Mouse (Mus musculus): ENCODE data around the gene Ccdc27. TPM values are rescaled to one million over a fixed set of nuclear protein-coding genes. Genes with fewer than 3 reads are reported as not detected.

The Ccdc27 gene
- total and polyA plus RNA-seq, 3 experiments: 0.49 TPM; not detected in 2

DNA sequence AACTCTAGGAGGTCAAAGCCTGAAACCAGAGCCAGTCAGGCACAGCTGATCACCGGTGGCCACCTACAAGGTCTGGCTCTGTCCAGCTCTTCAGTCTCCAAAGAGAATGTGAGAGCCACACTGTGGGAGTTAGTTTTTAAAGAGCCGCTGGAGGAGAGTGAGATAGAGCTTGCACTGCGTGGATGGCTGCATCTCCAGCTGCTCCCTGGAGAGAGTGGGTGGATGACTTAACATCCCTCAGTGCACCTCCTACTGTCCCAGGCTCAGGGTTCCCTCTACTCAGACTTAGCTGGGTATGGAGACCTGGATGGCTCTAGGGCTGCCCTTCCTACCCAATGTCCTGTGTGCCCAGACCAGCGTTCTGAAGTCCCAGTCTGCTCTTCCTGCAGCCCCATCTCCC is 37.7 kb upstream of the Ccdc27 start:
- H3K9ac ChIP-seq (ENCODE audit: control insufficient read depth, low read depth, low read length, poor library complexity, severe bottlenecking): no peak overlapping the region
- H3K9me3 ChIP-seq (replicated peaks; ENCODE audit: insufficient read depth, low read length): no peaks in the 10 kb centered on the region; the same call in 1 of the 2 replicates
- H3K4me1 ChIP-seq (ENCODE audit: control insufficient read depth in 1 of 2, insufficient read depth in 2 of 2, low read length in 2 of 2): no peaks in the 10 kb centered on the region
- TF ChIP-seq MYB (IDR thresholded peaks at IDR 0.05; ENCODE audit: low read depth, low read length): no peak
- no peak overlapping the region for H3K4me3 ChIP-seq (ENCODE audit: control insufficient read depth in 1 of 2, insufficient read depth in 1 of 2, low read depth in 2 of 2, low read length in 2 of 2)
- no peaks in the 10 kb centered on the region for H3K79me2 ChIP-seq (ENCODE audit: control insufficient read depth, insufficient read depth, low read length, poor library complexity)
- H3K36me3 ChIP-seq (ENCODE audit: control insufficient read depth in 1 of 2, insufficient read depth in 2 of 2, low read length in 2 of 2): no peaks in the 10 kb centered on the region
- DNase-seq (ENCODE audit: low read depth, low spot score): no peak
- no peak overlapping the region for H3K27ac ChIP-seq (ENCODE audit: control insufficient read depth, low read depth, low read length)
- H3K27me3 ChIP-seq (ENCODE audit: control insufficient read depth in 1 of 2, insufficient read depth in 2 of 2, low read length in 2 of 2): no peaks in the 10 kb centered on the region

DNA sequence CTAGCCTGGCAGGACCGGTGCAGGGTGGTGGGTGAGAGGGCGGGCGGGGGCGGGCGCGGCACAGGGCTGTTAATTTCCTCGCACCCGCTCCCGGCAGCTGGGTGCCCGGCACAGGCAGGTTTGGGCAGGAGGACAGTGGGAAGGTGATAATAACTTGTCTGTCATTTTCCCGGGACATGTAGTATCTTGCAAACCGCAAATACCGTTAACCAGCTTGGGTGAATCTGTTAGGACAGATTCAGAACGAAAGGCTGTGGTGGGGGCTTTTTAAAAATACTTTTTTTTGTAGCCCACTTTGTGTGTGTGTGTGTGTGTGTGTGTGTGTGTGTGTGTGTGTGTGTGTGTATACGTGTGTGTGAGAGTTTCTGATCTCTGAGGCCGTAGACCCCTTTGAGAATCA is 29.5 kb upstream of the Ccdc27 start:
- H3K9ac ChIP-seq (ENCODE audit: control insufficient read depth, low read depth, low read length, poor library complexity, severe bottlenecking): no peak overlapping the region
- no peak for TF ChIP-seq SMC3 (IDR thresholded peaks at IDR 0.05; ENCODE audit: low read depth, low read length)
- TF ChIP-seq CHD2 (IDR thresholded peaks at IDR 0.05; ENCODE audit: low read length): no peak
- TF ChIP-seq ZC3H11A (IDR thresholded peaks at IDR 0.05; ENCODE audit: low read depth, low read length): no peak
- no peak for TF ChIP-seq KAT2A (conservative IDR thresholded peaks at IDR 0.05; ENCODE audit: low read depth, low read length)
- no peak for TF ChIP-seq MXI1 (IDR thresholded peaks at IDR 0.05; ENCODE audit: low read depth, low read length)
- no peak for TF ChIP-seq SIN3A (IDR thresholded peaks at IDR 0.05; ENCODE audit: low read length)
- no peak for TF ChIP-seq ELF1 (IDR thresholded peaks at IDR 0.05; ENCODE audit: low read depth, low read length)
- TF ChIP-seq ZMIZ1 (IDR thresholded peaks at IDR 0.05; ENCODE audit: low read depth, low read length): no peak
- no peak for TF ChIP-seq CHD1 (IDR thresholded peaks at IDR 0.05; ENCODE audit: low read depth, low read length)
- TF ChIP-seq MAX (IDR thresholded peaks at IDR 0.05; ENCODE audit: low read length): no peak
- no peak for TF ChIP-seq NRF1 (IDR thresholded peaks at IDR 0.05; ENCODE audit: insufficient read depth, low read depth, low read length, poor library complexity, severe bottlenecking)
- no peak for TF ChIP-seq TCF12 (IDR thresholded peaks at IDR 0.05; ENCODE audit: low read depth, low read length)
- no peak for TF ChIP-seq USF1 (IDR thresholded peaks at IDR 0.05; ENCODE audit: low read depth, low read length)
- no peak for TF ChIP-seq POLR2AphosphoS5 (IDR thresholded peaks at IDR 0.05; ENCODE audit: borderline replicate concordance, low read depth, low read length)
- no peak for TF ChIP-seq ZNF384 (IDR thresholded peaks at IDR 0.05; ENCODE audit: low read depth, low read length)
- no peak for TF ChIP-seq CTCF (IDR thresholded peaks at IDR 0.05 in 2 of 3, conservative IDR thresholded peaks at IDR 0.05 in 1 of 3; ENCODE audit: control insufficient read depth in 1 of 3, insufficient read depth in 1 of 3, low read depth in 2 of 3, low read length in 3 of 3, poor library complexity in 1 of 3, severe bottlenecking in 1 of 3)
- no peak for TF ChIP-seq MAZ (IDR thresholded peaks at IDR 0.05; ENCODE audit: low read depth, low read length)
- no peak for TF ChIP-seq MEF2A (IDR thresholded peaks at IDR 0.05; ENCODE audit: extremely low read depth, insufficient replicate concordance, low read depth, low read length, poor library complexity, severe bottlenecking)
- TF ChIP-seq USF2 (IDR thresholded peaks at IDR 0.05; ENCODE audit: borderline replicate concordance in 1 of 2, insufficient read depth in 1 of 2, low read depth in 1 of 2, low read length in 2 of 2): no peak
- no peaks in the 10 kb centered on the region for H3K27me3 ChIP-seq (ENCODE audit: control insufficient read depth in 1 of 2, insufficient read depth in 2 of 2, low read length in 2 of 2)

More for the DNA sequence above, 29.5 kb upstream of the Ccdc27 start:
- no peaks in the 10 kb centered on the region for H3K79me2 ChIP-seq (ENCODE audit: control insufficient read depth, insufficient read depth, low read length, poor library complexity)
- H3K4me3 ChIP-seq (ENCODE audit: control insufficient read depth in 1 of 2, insufficient read depth in 1 of 2, low read depth in 2 of 2, low read length in 2 of 2): no peak overlapping the region
- no peaks in the 10 kb centered on the region for H3K9me3 ChIP-seq (replicated peaks; ENCODE audit: insufficient read depth, low read length)
- no peaks in the 10 kb centered on the region for H3K4me1 ChIP-seq (ENCODE audit: control insufficient read depth in 1 of 2, insufficient read depth in 2 of 2, low read length in 2 of 2)
- DNase-seq (ENCODE audit: low read depth, low spot score): no peak
- H3K27ac ChIP-seq (ENCODE audit: control insufficient read depth, low read depth, low read length): no peak overlapping the region
- no peaks in the 10 kb centered on the region for H3K36me3 ChIP-seq (ENCODE audit: control insufficient read depth in 1 of 2, insufficient read depth in 2 of 2, low read length in 2 of 2)
